Mouse (Mus musculus): ENCODE measurements at regions not wholly inside any gene's neighbourhood (a gene's known extent, or its start where the extent isn't known, plus 50 kb on each side); places are given as distances from the start of the nearest gene placed in this dataset.
"Not testable (repeated sequence)": the region's sequence is repeated elsewhere in the genome, so short reads cannot be mapped to it uniquely, and the experiment has no call there.

- not testable (repeated sequence) for TF ChIP-seq CTCF (IDR thresholded peaks at IDR 0.05; ENCODE audit: low read depth, low read length); POLR2A (IDR thresholded peaks at IDR 0.05; ENCODE audit: extremely low read depth, insufficient read depth, low read length)
Measured at GRCm38 (mm10) chr12:115464777-115465176, 582.7 kb upstream of the Zfp386 start.
